Mouse (Mus musculus): ENCODE data around the gene Padi2.

Gene Padi2

GRCm38 (mm10) chr4:140906076-140906826, at the start of gene Padi2:
TSS of gene Padi2 (plus strand) at chr4:140906344.
- DNase-seq (ENCODE audit: low read depth, low spot score) = peak; percentile 69

GRCm38 (mm10) chr4:140857041-140857440, 49.1 kb upstream of the Padi2 start:
- DNase-seq (ENCODE audit: low read depth, low spot score) = no peak

- no peak for DNase-seq (ENCODE audit: low read depth, low spot score)
These were observed 48.3 kb upstream of the Padi2 start for GRCm38 (mm10) chr4:140857813-140858212.

- DNase-seq (ENCODE audit: low read depth, low spot score) = no peak
These were observed 46.9 kb upstream of the Padi2 start for GRCm38 (mm10) chr4:140859291-140859690.

- DNase-seq (ENCODE audit: low read depth, low spot score) = no peak
These were observed 45.9 kb upstream of the Padi2 start for GRCm38 (mm10) chr4:140860125-140860766.

GRCm38 (mm10) chr4:140860767-140861147, 45.4 kb upstream of the Padi2 start:
- no peak for DNase-seq (ENCODE audit: low read depth, low spot score)

- DNase-seq (ENCODE audit: low read depth, low spot score) = no peak
These were observed 44.0 kb upstream of the Padi2 start for GRCm38 (mm10) chr4:140862036-140862650.

- no peak for DNase-seq (ENCODE audit: low read depth, low spot score)
These were observed 37.5 kb upstream of the Padi2 start for GRCm38 (mm10) chr4:140868484-140869190.

GRCm38 (mm10) chr4:140869945-140870344, 36.2 kb upstream of the Padi2 start:
- DNase-seq (ENCODE audit: low read depth, low spot score) = no peak

- DNase-seq (ENCODE audit: low read depth, low spot score) = no peak
These were observed 35.3 kb upstream of the Padi2 start for GRCm38 (mm10) chr4:140870876-140871275.

GRCm38 (mm10) chr4:140871376-140871775, 34.8 kb upstream of the Padi2 start:
- no peak for DNase-seq (ENCODE audit: low read depth, low spot score)

GRCm38 (mm10) chr4:140871851-140872685, 34.1 kb upstream of the Padi2 start:
- DNase-seq (ENCODE audit: low read depth, low spot score) = no peak

- no peak for DNase-seq (ENCODE audit: low read depth, low spot score)
These were observed 33.5 kb upstream of the Padi2 start for GRCm38 (mm10) chr4:140872686-140872992.

- DNase-seq (ENCODE audit: low read depth, low spot score) = no peak
These were observed 33.1 kb upstream of the Padi2 start for GRCm38 (mm10) chr4:140873011-140873410.

- no peak for DNase-seq (ENCODE audit: low read depth, low spot score)
These were observed 30.0 kb upstream of the Padi2 start for GRCm38 (mm10) chr4:140876161-140876560.

GRCm38 (mm10) chr4:140876681-140877080, 29.5 kb upstream of the Padi2 start:
- no peak for DNase-seq (ENCODE audit: low read depth, low spot score)

GRCm38 (mm10) chr4:140877441-140877840, 28.7 kb upstream of the Padi2 start:
- DNase-seq (ENCODE audit: low read depth, low spot score) = no peak

GRCm38 (mm10) chr4:140878655-140879054, 27.5 kb upstream of the Padi2 start:
- no peak for DNase-seq (ENCODE audit: low read depth, low spot score)

GRCm38 (mm10) chr4:140879116-140879515, 27.0 kb upstream of the Padi2 start:
- no peak for DNase-seq (ENCODE audit: low read depth, low spot score)

- no peak for DNase-seq (ENCODE audit: low read depth, low spot score)
These were observed 26.4 kb upstream of the Padi2 start for GRCm38 (mm10) chr4:140879739-140880138.

- no peak for DNase-seq (ENCODE audit: low read depth, low spot score)
These were observed 25.9 kb upstream of the Padi2 start for GRCm38 (mm10) chr4:140880207-140880606.
